In genomic region chr10:43329813-43330212, GRCm38 (mm10) we compare ENCODE assay signal across 25 mouse cellular contexts.
A peak's percentile ranks its signal among the peaks of the same experiment; 100 is the strongest.
DNase-seq lines count a peak whose midpoint lies in the region; ATAC-seq and TF ChIP-seq lines count a peak whose summit lies in the region.
"Had no signal": no experiment of that assay in that cellular context is flagged by ENCODE, and none has a peak within 500 bp of the region (broad histone marks: within the 10 kb centered on the region; RNA-seq: fewer than 3 reads in every experiment).

No protein-coding gene starts in this region.

- DNase-seq in liver, adult 2 months (ENCODE audit: extremely low read depth, low read depth, low spot score) = peak; percentile 53
- no peak for DNase-seq in liver, postnatal 0 days
- DNase-seq in thymus, postnatal 0 days (ENCODE audit: low spot score) = peak; percentile 5
- DNase-seq in thymus, postnatal 10 days (ENCODE audit: low spot score in 2 of 2) = no peak
- no peak for DNase-seq in lung, postnatal 36 days
- DNase-seq: adrenal gland, adult 8-10 months; adrenal gland, postnatal 25 days; cerebellum, adult 11-12 months; cerebellum, adult 8-10 months; cerebellum, postnatal 10 days; cerebellum, postnatal 36 days; gastrocnemius, postnatal 10 days; gastrocnemius, postnatal 36 days; heart, adult 18-20 months; heart, postnatal 14 days; heart, postnatal 4 days had no signal

- no peak overlapping the region for H3K4me2 ChIP-seq in liver, postnatal 0 days (ENCODE audit: low read depth, low read length)
- H3K4me2 ChIP-seq: forebrain, embryonic 13.5 days; heart, embryonic 12.5 days; heart, embryonic 15.5 days; hindbrain, embryonic 12.5 days; hindbrain, embryonic 15.5 days had no signal

- peaks cover 4% of the 10 kb centered on the region; the same call in 1 of the 2 replicates for H3K79me2 ChIP-seq in liver, adult 2 months (ENCODE audit: control insufficient read depth, insufficient read depth, low read length)

- 77% methylated on average over 5 of the region's 5 CpGs for WGBS in liver, adult 2 months
- WGBS in liver, postnatal 0 days (ENCODE audit: insufficient replicate concordance) = 75% methylated on average over 5 of the region's 5 CpGs

- no peaks in the 10 kb centered on the region for H3K36me3 ChIP-seq in liver, adult 2 months (ENCODE audit: control insufficient read depth, insufficient read depth, low read length)
- H3K36me3 ChIP-seq in liver, postnatal 0 days (replicated peaks; ENCODE audit: insufficient read depth, low read length) = no peaks in the 10 kb centered on the region
- H3K36me3 ChIP-seq: forebrain, embryonic 10.5 days; heart, embryonic 12.5 days; heart, embryonic 15.5 days; hindbrain, embryonic 12.5 days; hindbrain, embryonic 15.5 days had no signal

- no peak for TF ChIP-seq POLR2A in liver, adult 2 months (IDR thresholded peaks at IDR 0.05; ENCODE audit: extremely low read depth, insufficient read depth, low read length)

- no peak overlapping the region for H3K9ac ChIP-seq in liver, adult 2 months (ENCODE audit: low read depth, low read length)
- H3K9ac ChIP-seq in liver, postnatal 0 days (replicated peaks) = no peak overlapping the region
- H3K9ac ChIP-seq: forebrain, embryonic 13.5 days; heart, embryonic 12.5 days; heart, embryonic 15.5 days; hindbrain, embryonic 12.5 days; hindbrain, embryonic 15.5 days had no signal

- H3K27me3 ChIP-seq in liver, adult 2 months (ENCODE audit: control insufficient read depth, insufficient read depth, low read length) = no peaks in the 10 kb centered on the region
- H3K27me3 ChIP-seq in liver, postnatal 0 days (ENCODE audit: insufficient read depth, low read length) = no peaks in the 10 kb centered on the region
- H3K27me3 ChIP-seq: forebrain, embryonic 13.5 days; heart, embryonic 12.5 days; heart, embryonic 15.5 days; hindbrain, embryonic 12.5 days; hindbrain, embryonic 15.5 days had no signal

- TF ChIP-seq CTCF in liver, adult 2 months (IDR thresholded peaks at IDR 0.05; ENCODE audit: low read depth, low read length) = no peak
- TF ChIP-seq CTCF in liver, postnatal 0 days (IDR thresholded peaks at IDR 0.05; ENCODE audit: low read depth) = no peak

- no peak overlapping the region for H3K27ac ChIP-seq in liver, adult 2 months (replicated peaks; ENCODE audit: insufficient read depth, low read depth, low read length)
- no peak overlapping the region for H3K27ac ChIP-seq in liver, postnatal 0 days (ENCODE audit: low read depth)
- H3K27ac ChIP-seq: forebrain, embryonic 10.5 days; forebrain, embryonic 13.5 days; heart, embryonic 15.5 days; hindbrain, embryonic 15.5 days had no signal

- no peak overlapping the region for H3K4me3 ChIP-seq in liver, adult 2 months (ENCODE audit: insufficient read depth, low read depth, low read length)
- no peak overlapping the region for H3K4me3 ChIP-seq in liver, postnatal 0 days (ENCODE audit: low read depth, low read length)
- H3K4me3 ChIP-seq: forebrain, embryonic 10.5 days; forebrain, embryonic 13.5 days; heart, embryonic 12.5 days; heart, embryonic 15.5 days; hindbrain, embryonic 12.5 days; hindbrain, embryonic 15.5 days had no signal

- TF ChIP-seq EP300 in liver, postnatal 0 days (IDR thresholded peaks at IDR 0.05; ENCODE audit: low read depth) = no peak

- no peak for ATAC-seq in liver, postnatal 0 days
- ATAC-seq in granulocyte monocyte progenitor cell, adult 5-6 weeks (replicated peaks; ENCODE audit: poor library complexity, severe bottlenecking) = peak; percentile 27; the same call in 1 of the 2 replicates
- ATAC-seq: activated CD4-positive, CD25-positive, alpha-beta regulatory T cell, adult 4 months; forebrain, embryonic 13.5 days; forebrain, embryonic 16.5 days had no signal

- no peaks in the 10 kb centered on the region for H3K4me1 ChIP-seq in liver, adult 2 months (ENCODE audit: control insufficient read depth, insufficient read depth, low read length)
- no peaks in the 10 kb centered on the region for H3K4me1 ChIP-seq in liver, postnatal 0 days (ENCODE audit: insufficient read depth)

- no peaks in the 10 kb centered on the region for H3K9me3 ChIP-seq in liver, postnatal 0 days (ENCODE audit: low read length)
- H3K9me3 ChIP-seq: forebrain, embryonic 10.5 days; forebrain, embryonic 13.5 days; heart, embryonic 12.5 days; heart, embryonic 15.5 days; hindbrain, embryonic 12.5 days; hindbrain, embryonic 15.5 days had no signal

Comparison
In these comparisons a context has a peak if more than half of its experiments do, and no peak if none do; other contexts are left out.
1. DNase-seq: peak in liver, adult 2 months (single experiment) and thymus, postnatal 0 days (single experiment); none in liver, postnatal 0 days (single experiment), thymus, postnatal 10 days (0 of 2) and lung, postnatal 36 days (single experiment).